Mouse (Mus musculus) heart, postnatal 36 days (tissue): ENCODE data around the gene Palm. TPM values are rescaled to one million over a fixed set of nuclear protein-coding genes. Genes with fewer than 3 reads are reported as not detected.

Experiments
- DNase-seq, 2 experiments: peaks; one replicate each; pipeline ENCODE4 v3.0.0; 2021 to 2022
- intact Hi-C: fragments of 180-260 bp; cut with DNase I; formaldehyde crosslinking; loops from one replicate; pipeline ENCODE4 v1.15.1; 2025
- total RNA-seq, 2 experiments: library from RNA; stranded (reverse); gene quantifications; 2 replicates each; pipeline ENCODE4 v1.2.3; 2021

Gene Palm
- total RNA-seq, 2 experiments from 2014 or later = 56.0 to 87.0 TPM

GRCm38 (mm10) chr10:79768400-79768799 is 25.0 kb upstream of the Palm start:
- intact Hi-C loops = loop anchor here (1.0 to 2.0 kb wide), 2 partner anchors 20 to 44 kb away; no protein-coding TSS in a partner anchor
- peak; percentile 77 to 78 for DNase-seq

DNA sequence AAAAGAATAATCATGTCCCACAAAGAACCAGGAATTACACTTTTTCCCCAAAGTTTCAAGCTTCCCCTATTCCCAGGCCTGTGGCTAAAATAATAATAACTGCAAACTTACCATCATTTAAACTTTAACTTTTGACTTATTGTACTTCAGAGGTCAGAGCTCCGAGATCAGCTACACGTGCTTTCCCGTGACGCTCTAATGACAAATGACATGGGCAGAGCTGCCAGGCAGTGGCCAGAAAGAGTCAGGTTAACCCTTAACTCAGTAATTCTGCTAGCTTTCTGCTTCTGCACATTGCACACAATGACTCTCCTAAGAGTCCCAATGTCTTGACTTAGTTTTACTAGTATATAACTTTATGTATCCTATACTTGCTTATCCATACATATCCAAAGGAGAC is 24.0 kb upstream of the Palm start:
- intact Hi-C loops = loop anchor here (2.0 kb wide), 1 partner anchor 19 kb away; no protein-coding TSS in a partner anchor
- DNase-seq = no peak

GRCm38 (mm10) chr10:79772320-79772719 is 21.1 kb upstream of the Palm start:
- intact Hi-C loops = no loop called here
- DNase-seq = no peak

- no peak for DNase-seq
- intact Hi-C loops = no loop called here
These were observed 20.2 kb upstream of the Palm start for GRCm38 (mm10) chr10:79773208-79773607.

GRCm38 (mm10) chr10:79774486-79775279 is 18.7 kb upstream of the Palm start:
- intact Hi-C loops = no loop called here
- DNase-seq = no peak

- intact Hi-C loops = no loop called here
These were observed 16.3 kb upstream of the Palm start, which contains the start of gene Fstl3 for GRCm38 (mm10) chr10:79777103-79777531. Gene Fstl3, plus strand, starts transcription at chr10:79777272.

DNA sequence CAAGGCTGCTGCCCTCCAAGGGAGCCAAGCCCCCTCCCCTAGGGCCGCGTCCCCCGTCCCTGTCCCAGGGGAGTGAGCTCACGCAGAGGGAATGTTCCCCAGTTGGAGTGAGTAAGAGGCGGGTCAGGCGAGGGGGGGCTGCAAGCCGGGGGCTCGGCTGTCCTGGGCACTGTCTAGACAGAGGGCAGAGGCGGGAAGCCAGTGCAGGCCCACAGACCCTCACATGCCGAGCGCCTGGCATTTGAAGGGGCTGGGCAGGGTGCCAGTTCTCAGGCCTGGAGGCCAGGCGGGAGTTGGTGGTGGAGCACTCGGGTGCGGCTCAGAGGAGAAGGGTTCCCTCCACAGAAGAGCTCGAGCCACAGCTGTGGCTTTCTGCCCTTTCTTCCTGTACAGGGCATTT is 15.4 kb upstream of the Palm start:
- DNase-seq = peak in 1 of 2 experiments; percentile 53
- intact Hi-C loops = no loop called here

More at GRCm38 (mm10) chr10:79777103-79777531, 16.3 kb upstream of the Palm start, which contains the start of gene Fstl3:
- DNase-seq = no peak

- DNase-seq = no peak
- intact Hi-C loops = no loop called here
These were observed 14.2 kb upstream of the Palm start for GRCm38 (mm10) chr10:79779193-79779592.

- intact Hi-C loops = no loop called here
- DNase-seq = peak; percentile 94 to 96
These were observed 13.3 kb upstream of the Palm start for GRCm38 (mm10) chr10:79779784-79780663.

- intact Hi-C loops = no loop called here
- no peak for DNase-seq
These were observed 12.7 kb upstream of the Palm start for GRCm38 (mm10) chr10:79780664-79781015.

- no peak for DNase-seq
- intact Hi-C loops = no loop called here
These were observed 12.2 kb upstream of the Palm start for GRCm38 (mm10) chr10:79781139-79781538.

- DNase-seq = no peak
- intact Hi-C loops = no loop called here
These were observed 11.4 kb upstream of the Palm start for GRCm38 (mm10) chr10:79781956-79782355.

DNA sequence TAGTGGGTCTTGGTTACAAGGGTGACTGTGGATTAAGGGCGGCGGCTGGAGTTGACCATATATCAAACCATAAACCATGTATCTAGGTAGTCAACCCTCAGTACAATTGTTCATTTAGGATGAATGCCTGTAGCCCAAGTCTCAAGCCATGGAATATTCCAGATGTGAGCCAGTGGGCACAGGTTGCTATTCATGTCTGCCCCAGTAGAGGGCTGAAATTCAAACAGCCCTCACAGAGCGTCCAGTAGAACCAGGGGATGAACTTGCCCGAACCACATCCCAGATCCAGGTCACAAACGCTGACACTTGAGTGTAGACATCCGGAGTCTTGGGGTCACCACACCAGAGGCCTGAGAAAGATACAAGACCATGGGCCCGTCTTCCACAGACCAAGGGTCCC is 10.3 kb upstream of the Palm start:
- DNase-seq = no peak
- intact Hi-C loops = no loop called here

GRCm38 (mm10) chr10:79783920-79784800 is 9.2 kb upstream of the Palm start:
- DNase-seq = no peak
- intact Hi-C loops = no loop called here

DNA sequence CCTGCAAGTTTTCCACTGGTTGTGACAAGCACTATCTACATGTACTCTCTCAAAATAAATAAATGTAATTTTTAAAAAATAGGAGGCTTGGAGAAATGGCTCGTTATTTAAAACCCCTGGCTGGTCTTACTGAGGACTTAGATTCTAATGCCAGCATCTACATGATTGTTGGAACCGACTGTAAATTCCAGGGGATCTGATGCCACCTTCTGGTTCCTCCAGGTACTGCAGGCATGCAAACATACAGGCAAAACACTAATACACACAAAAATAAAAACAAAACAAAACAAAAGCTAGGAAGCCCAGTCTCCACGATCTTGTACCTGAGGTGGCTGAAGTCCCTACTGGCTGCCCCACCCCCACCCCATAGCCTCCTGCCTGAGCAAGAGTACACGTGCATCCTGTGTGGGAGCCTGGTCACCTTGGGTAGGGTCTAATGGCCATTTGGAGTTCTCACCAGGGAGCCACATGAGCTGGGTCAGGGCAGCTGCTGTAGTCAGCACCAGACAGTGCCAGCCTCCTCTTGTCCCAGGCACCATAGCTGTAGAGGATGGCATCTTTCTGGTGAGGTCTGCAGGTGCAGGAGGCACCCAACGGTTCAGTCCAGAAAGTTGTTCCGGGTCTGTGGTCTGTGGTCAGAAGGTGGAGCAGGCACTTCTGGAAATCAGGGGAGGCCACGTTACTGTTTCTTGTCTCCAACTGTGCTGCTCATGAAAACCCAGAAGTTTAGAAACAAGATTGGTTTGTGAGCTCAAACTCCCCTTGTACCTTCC is 4.8 kb upstream of the Palm start:
- intact Hi-C loops = loop anchor here (2.0 to 5.0 kb wide), 4 partner anchors 20 to 94 kb away; no protein-coding TSS in a partner anchor
- peak; percentile 81 to 91 for DNase-seq

DNA sequence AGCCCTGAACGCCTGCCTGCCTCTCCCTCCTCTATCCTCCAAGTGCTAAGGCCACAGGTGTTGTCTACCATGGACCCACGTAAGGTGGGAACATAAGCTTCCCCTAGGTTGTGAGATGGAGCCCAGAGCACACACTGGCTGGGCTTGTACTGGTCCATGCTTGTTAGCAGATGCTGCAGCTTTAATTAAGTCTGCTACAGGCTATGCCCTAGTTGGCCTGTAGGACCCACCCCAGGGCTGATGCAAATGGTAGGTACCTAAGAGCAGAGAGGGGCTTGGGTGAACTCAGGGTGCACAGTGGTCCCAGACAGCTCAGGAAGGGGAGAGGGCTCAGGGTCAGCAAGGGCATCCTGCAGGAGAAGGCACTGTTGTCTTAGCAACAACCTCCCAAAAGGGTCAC is 3.8 kb upstream of the Palm start:
- intact Hi-C loops = loop anchor here (2.0 to 5.0 kb wide), 4 partner anchors 21 to 95 kb away; no protein-coding TSS in a partner anchor
- DNase-seq = no peak

DNA sequence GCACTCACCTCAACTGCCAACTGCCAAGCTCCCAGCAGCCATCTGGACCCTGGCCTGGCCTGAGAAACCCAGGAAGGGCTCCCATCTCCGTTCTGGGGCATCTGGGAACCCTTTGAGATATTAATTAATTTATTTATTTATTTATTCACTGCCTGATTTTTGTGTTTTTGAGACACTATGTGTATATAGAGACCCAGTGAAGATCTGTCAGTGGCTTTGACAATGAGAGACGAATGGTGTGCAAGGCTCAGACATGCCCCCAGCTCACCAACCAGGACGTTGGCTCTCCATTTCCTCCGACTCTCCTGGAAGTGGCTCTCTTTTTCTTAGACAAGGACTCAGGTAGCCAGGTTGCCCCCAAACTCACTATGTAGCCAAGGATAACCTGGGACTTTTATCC is 2.5 kb upstream of the Palm start, which contains the start of gene Prss57:
TSS of gene Prss57 (minus strand) at position 101 of the 400 bp plus-strand sequence.
- intact Hi-C loops = no loop called here
- no peak for DNase-seq

GRCm38 (mm10) chr10:79792339-79793040 is 882 bp upstream of the Palm start:
- intact Hi-C loops = loop anchor here (1.0 kb wide), 1 partner anchor 20 kb away; no protein-coding TSS in a partner anchor
- DNase-seq = no peak
